28 mouse cellular contexts compared by ENCODE assay signal in the genomic region with DNA sequence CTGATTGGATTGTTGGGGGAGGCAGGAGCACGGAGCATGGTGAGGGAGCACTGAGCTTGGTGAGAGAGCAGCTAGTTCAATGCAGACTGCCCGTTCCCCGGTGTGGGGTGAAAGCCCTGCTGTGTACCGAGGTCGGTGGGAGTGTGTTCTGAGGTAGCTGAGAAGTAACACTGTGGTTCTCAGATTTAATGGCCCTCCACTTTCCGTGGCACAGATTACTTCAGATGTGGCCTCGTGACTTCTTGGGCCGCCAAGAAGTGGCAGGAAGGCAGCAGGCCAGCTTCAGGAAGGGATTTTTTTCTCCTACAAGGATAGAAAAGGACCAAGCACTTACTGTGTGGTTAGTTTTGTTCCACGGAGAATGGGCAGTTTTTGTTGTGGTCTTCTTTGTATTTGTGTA. TPM values are rescaled to one million over a fixed set of nuclear protein-coding genes. Genes with fewer than 3 reads are reported as not detected.
DNase-seq lines count a peak whose midpoint lies in the region; ATAC-seq and TF ChIP-seq lines count a peak whose summit lies in the region.
"Had no signal": no experiment of that assay in that cellular context is flagged by ENCODE, and none has a peak within 500 bp of the region (broad histone marks: within the 10 kb centered on the region; RNA-seq: fewer than 3 reads in every experiment).

No protein-coding gene starts in this region.

- TF ChIP-seq POLR2A in heart, adult 2 months (IDR thresholded peaks at IDR 0.05; ENCODE audit: insufficient read depth, low read depth, low read length) = no peak
- no peak for TF ChIP-seq POLR2A in lung, adult 2 months (IDR thresholded peaks at IDR 0.05; ENCODE audit: borderline replicate concordance, extremely low read depth, low read depth, low read length)

- TF ChIP-seq CTCF in heart, adult 2 months (IDR thresholded peaks at IDR 0.05) = no peak
- TF ChIP-seq CTCF in lung, adult 2 months (IDR thresholded peaks at IDR 0.05; ENCODE audit: insufficient read depth, low read length) = no peak
- no peak for TF ChIP-seq CTCF in liver, postnatal 0 days (IDR thresholded peaks at IDR 0.05; ENCODE audit: low read depth)

- 71% methylated on average over 9 of the region's 9 CpGs for WGBS in heart, adult 2 months
- WGBS in lung, adult 2 months = 43% methylated on average over 9 of the region's 9 CpGs
- WGBS in liver, postnatal 0 days (ENCODE audit: insufficient replicate concordance) = 63% methylated on average over 9 of the region's 9 CpGs

- no peak for TF ChIP-seq EP300 in heart, adult 2 months (IDR thresholded peaks at IDR 0.05; ENCODE audit: insufficient read depth, low read depth, low read length)
- TF ChIP-seq EP300 in liver, postnatal 0 days (IDR thresholded peaks at IDR 0.05; ENCODE audit: low read depth) = no peak

- intact Hi-C loops in heart, adult 2 months (cut with DNase I) = no loop called here
- intact Hi-C loops in heart, postnatal 36 days (cut with DNase I) = no loop called here

- peak overlapping the region; percentile 4; the same call in 1 of the 2 replicates for H3K9ac ChIP-seq in heart, adult 2 months (ENCODE audit: low read depth, low read length)
- no peak overlapping the region for H3K9ac ChIP-seq in liver, postnatal 0 days (replicated peaks)
- H3K9ac ChIP-seq: embryonic facial prominence, embryonic 15.5 days; forebrain, postnatal 0 days; heart, embryonic 13.5 days; hindbrain, embryonic 12.5 days; limb, embryonic 15.5 days; liver, embryonic 14.5 days; neural tube, embryonic 13.5 days had no signal

- no peak overlapping the region for H3K4me3 ChIP-seq in heart, adult 2 months
- H3K4me3 ChIP-seq in lung, adult 2 months (replicated peaks; ENCODE audit: extremely low read depth, low read depth, low read length) = no peak overlapping the region
- H3K4me3 ChIP-seq in liver, postnatal 0 days (ENCODE audit: low read depth, low read length) = no peak overlapping the region
- H3K4me3 ChIP-seq: embryonic facial prominence, embryonic 15.5 days; heart, embryonic 13.5 days; hindbrain, embryonic 12.5 days; limb, embryonic 15.5 days; midbrain, embryonic 10.5 days; myocyte; neural tube, embryonic 13.5 days had no signal

- H3K4me2 ChIP-seq in liver, postnatal 0 days (ENCODE audit: low read depth, low read length) = no peak overlapping the region
- H3K4me2 ChIP-seq: embryonic facial prominence, embryonic 15.5 days; heart, embryonic 13.5 days; hindbrain, embryonic 12.5 days; limb, embryonic 15.5 days; neural tube, embryonic 13.5 days had no signal

- ATAC-seq in liver, postnatal 0 days = no peak
- no peak for ATAC-seq in erythroid progenitor cell, adult 5-6 weeks (replicated peaks; ENCODE audit: low FRiP score, poor library complexity, severe bottlenecking)
- ATAC-seq: midbrain, embryonic 16.5 days had no signal

- no peak overlapping the region for H3K27ac ChIP-seq in heart, adult 2 months
- no peak overlapping the region for H3K27ac ChIP-seq in liver, postnatal 0 days (ENCODE audit: low read depth)
- H3K27ac ChIP-seq: embryonic facial prominence, embryonic 15.5 days; heart, embryonic 13.5 days; hindbrain, embryonic 12.5 days; kidney, postnatal 0 days; liver, embryonic 14.5 days; midbrain, embryonic 10.5 days; neural tube, embryonic 13.5 days had no signal

- H3K79me2 ChIP-seq in heart, adult 2 months (replicated peaks; ENCODE audit: control insufficient read depth, insufficient read depth, low read length) = no peaks in the 10 kb centered on the region

- no peaks in the 10 kb centered on the region for H3K36me3 ChIP-seq in heart, adult 2 months (ENCODE audit: control insufficient read depth, insufficient read depth, low read length)
- H3K36me3 ChIP-seq in liver, postnatal 0 days (replicated peaks; ENCODE audit: insufficient read depth, low read length) = 0 out of 2 replicates have a peak, but pooled peaks cover 2% of the 10 kb centered on the region
- H3K36me3 ChIP-seq: embryonic facial prominence, embryonic 15.5 days; midbrain, embryonic 10.5 days had no signal

- H3K27me3 ChIP-seq in heart, adult 2 months (ENCODE audit: control insufficient read depth, insufficient read depth, low read length) = no peaks in the 10 kb centered on the region
- H3K27me3 ChIP-seq in liver, postnatal 0 days (ENCODE audit: insufficient read depth, low read length) = no peaks in the 10 kb centered on the region
- H3K27me3 ChIP-seq: embryonic facial prominence, embryonic 15.5 days; hindbrain, embryonic 12.5 days; limb, embryonic 15.5 days; neural tube, embryonic 13.5 days had no signal

- peak; percentile 30 for DNase-seq in adrenal gland, postnatal 14 days
- DNase-seq in adrenal gland, adult (ENCODE audit: inconsistent age in 2 of 2, low spot score in 1 of 2) = no peak
- DNase-seq in heart, adult 2 months = no peak
- no peak for DNase-seq in heart, postnatal 36 days
- DNase-seq in lung, adult 2 months = peak; percentile 36
- DNase-seq in skeletal muscle tissue, adult 2 months (ENCODE audit: low read depth, low spot score) = peak; percentile 59
- no peak for DNase-seq in liver, postnatal 0 days
- DNase-seq: adrenal gland, postnatal 36 days; cerebellum, adult 2 months; forebrain, postnatal 0 days; heart, adult 18-20 months; heart, postnatal 14 days; kidney, adult 11 months; left cerebral cortex, postnatal 4 days; retina, postnatal 1 day; thymus, adult 18-20 months; thymus, postnatal 36 days had no signal

- H3K4me1 ChIP-seq in heart, adult 2 months (ENCODE audit: control insufficient read depth, insufficient read depth, low read length) = peaks cover 4% of the 10 kb centered on the region
- H3K4me1 ChIP-seq in lung, adult 2 months (ENCODE audit: control insufficient read depth, insufficient read depth, low read length) = peaks cover 20% of the 10 kb centered on the region
- H3K4me1 ChIP-seq in liver, postnatal 0 days (ENCODE audit: insufficient read depth) = peaks cover 30% of the 10 kb centered on the region; the same call in 1 of the 2 replicates

- no peaks in the 10 kb centered on the region for H3K9me3 ChIP-seq in liver, postnatal 0 days (ENCODE audit: low read length)
- H3K9me3 ChIP-seq: embryonic facial prominence, embryonic 15.5 days; heart, embryonic 13.5 days; hindbrain, embryonic 12.5 days; limb, embryonic 15.5 days; midbrain, embryonic 10.5 days; neural tube, embryonic 13.5 days had no signal

RNA-seq across cellular contexts. Expression of a gene that starts 17.0 kb away (rescaled TPM):
- total RNA-seq in adrenal gland, postnatal 14 days (2021) = 24.1 and 24.5 TPM in 2 replicates
- 10 to 100 TPM; 15.7 to 17.6 TPM for total RNA-seq in heart, adult 2 months (2021)
- 14.5 and 15.5 TPM in 2 replicates for polyA plus RNA-seq in heart, adult 2 months (2012; rRNA removed)
- total RNA-seq in heart, postnatal 36 days (2021) = 10 to 100 TPM; 16.8 to 18.1 TPM
- 61.2 and 68.3 TPM in 2 replicates for polyA plus RNA-seq in lung, adult 2 months (2012; rRNA removed)
- polyA plus RNA-seq in liver, postnatal 0 days (2015; fragmentation: Nextera tagmentation; extraction: Ambion mirVana) = 6.2 and 6.4 TPM in 2 replicates
- total RNA-seq in erythroid progenitor cell, adult 5-6 weeks (2015; ENCODE audit: low replicate concordance) = 98.0 and 113 TPM in 2 replicates
- 24.0 and 36.8 TPM in 2 replicates for total RNA-seq in erythroid progenitor cell, adult 5-6 weeks (2017; ENCODE audit: low replicate concordance)

RNA-seq across cellular contexts. Expression of a gene that starts 45.7 kb away (rescaled TPM):
- total RNA-seq in adrenal gland, postnatal 14 days (2021) = 8.3 and 9.8 TPM in 2 replicates
- 1 to 10 TPM; 1.9 to 2.3 TPM for total RNA-seq in heart, adult 2 months (2021)
- 2.8 and 4.1 TPM in 2 replicates for polyA plus RNA-seq in heart, adult 2 months (2012; rRNA removed)
- total RNA-seq in heart, postnatal 36 days (2021) = 1 to 10 TPM; 2.9 to 3.6 TPM
- 25.7 and 31.6 TPM in 2 replicates for polyA plus RNA-seq in lung, adult 2 months (2012; rRNA removed)
- polyA plus RNA-seq in liver, postnatal 0 days (2015; fragmentation: Nextera tagmentation; extraction: Ambion mirVana) = 0.75 and 0.81 TPM in 2 replicates
- not detected in 2 replicates for total RNA-seq in erythroid progenitor cell, adult 5-6 weeks (2015; ENCODE audit: low replicate concordance)
- 1.7 TPM in 1 of 2 replicates, not detected in the other for total RNA-seq in erythroid progenitor cell, adult 5-6 weeks (2017; ENCODE audit: low replicate concordance)

Comparison
In these comparisons a context has a peak if more than half of its experiments do, and no peak if none do; other contexts are left out.
1. DNase-seq: peak in adrenal gland, postnatal 14 days (single experiment), lung, adult 2 months (single experiment) and skeletal muscle tissue, adult 2 months (single experiment); none in adrenal gland, adult (0 of 2), heart, adult 2 months (0 of 2), heart, postnatal 36 days (0 of 2) and liver, postnatal 0 days (single experiment).